Mouse (Mus musculus) liver, adult 2 months (tissue): Measurements from ENCODE around the gene Ugt1a7c.

Experiments used
- CTCF ChIP-seq: fragments of 200-500 bp; IDR thresholded peaks from 2 replicates; pipeline ENCODE4 v1.5.1; 2011; ENCODE audit warnings: low read depth, low read length, control low read depth
- POLR2A ChIP-seq: fragments of 200-500 bp; IDR thresholded peaks from 2 replicates; pipeline ENCODE4 v1.6.1; 2011; ENCODE audit warnings: low read length, control low read depth; ENCODE audit not compliant: insufficient read depth; ENCODE audit errors: extremely low read depth

- TF ChIP-seq POLR2A: no peak
- no peak for TF ChIP-seq CTCF
Measured at GRCm38 (mm10) chr1:88240072-88240471, 145.2 kb downstream of the Ugt1a7c start.
